11 mouse cellular contexts compared by ENCODE assay signal in genomic region chr7:74348318-74348890, GRCm38 (mm10).
"Had no signal": no experiment of that assay in that cellular context is flagged by ENCODE, and none has a peak within 500 bp of the region (broad histone marks: within the 10 kb centered on the region; RNA-seq: fewer than 3 reads in every experiment).

No protein-coding gene starts in this region.

- H3K4me2 ChIP-seq: liver, embryonic 11.5 days; liver, embryonic 15.5 days had no signal

- H3K9me3 ChIP-seq: limb, embryonic 10.5 days; liver, embryonic 15.5 days had no signal

- H3K36me3 ChIP-seq: limb, embryonic 10.5 days; liver, embryonic 15.5 days had no signal

- H3K27me3 ChIP-seq: liver, embryonic 15.5 days had no signal

- H3K9ac ChIP-seq: liver, embryonic 15.5 days had no signal

- ATAC-seq: lung, postnatal 0 days had no signal

- H3K4me1 ChIP-seq: liver, embryonic 15.5 days had no signal

- H3K4me3 ChIP-seq: left cerebral cortex, adult 2 months; limb, embryonic 10.5 days; liver, embryonic 15.5 days had no signal

- H3K27ac ChIP-seq: left cerebral cortex, adult 2 months; limb, embryonic 10.5 days; liver, embryonic 15.5 days had no signal

- DNase-seq: kidney, adult 8-10 months; kidney, postnatal 25 days; lung, adult 2 months; lung, postnatal 36 days; thymus, adult 2 months; thymus, postnatal 25 days had no signal
